Mouse (Mus musculus) yolk sac, embryonic 10.5 days (tissue): Measurements from ENCODE around the gene Prm1.
"Not testable (repeated sequence)": the region's sequence is repeated elsewhere in the genome, so short reads cannot be mapped to it uniquely, and the experiment has no call there.

Experiments
- DNase-seq: peaks from one replicate; pipeline ENCODE4 v3.0.0-alpha.2; 2017; ENCODE audit warnings: low spot score

The Prm1 gene

DNA sequence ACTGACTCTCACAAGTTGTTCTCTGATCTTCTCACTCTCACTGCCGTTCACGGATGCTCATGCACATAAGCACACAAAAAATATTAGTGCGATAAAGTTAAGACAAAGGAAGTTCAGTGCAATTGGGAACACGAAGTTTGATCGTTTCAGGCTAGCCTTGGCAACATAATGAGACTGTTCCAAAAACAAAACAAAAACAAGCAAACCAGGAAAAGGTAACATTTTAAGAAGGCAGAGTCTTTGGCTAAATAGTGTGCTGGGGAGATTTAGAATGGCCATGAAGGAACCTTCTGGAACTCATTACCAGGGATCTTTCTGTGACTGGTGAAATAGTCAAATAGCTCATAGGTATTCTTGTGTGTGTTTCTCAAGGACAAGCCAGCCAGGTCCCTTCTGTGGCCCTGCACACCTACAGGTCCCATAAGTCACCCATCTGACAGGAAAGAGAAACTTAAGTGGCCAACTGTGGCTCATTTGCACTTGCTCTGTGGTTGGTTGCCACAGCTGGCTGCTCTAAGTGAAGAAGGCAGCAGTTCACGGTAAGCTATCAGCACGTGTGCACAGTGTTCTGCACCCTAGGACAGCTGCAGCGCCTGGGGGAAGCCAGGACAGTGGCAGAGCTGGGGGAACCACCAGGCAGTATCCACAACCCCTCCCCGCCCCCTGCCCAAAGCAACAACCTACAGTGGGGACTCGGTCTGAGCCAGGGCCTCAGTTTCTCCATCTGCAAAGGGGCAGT is at the start of gene Prm1:
Gene Prm1 (minus strand): TSS at position 51 of the 739 bp plus-strand sequence.
- no peak for DNase-seq

DNA sequence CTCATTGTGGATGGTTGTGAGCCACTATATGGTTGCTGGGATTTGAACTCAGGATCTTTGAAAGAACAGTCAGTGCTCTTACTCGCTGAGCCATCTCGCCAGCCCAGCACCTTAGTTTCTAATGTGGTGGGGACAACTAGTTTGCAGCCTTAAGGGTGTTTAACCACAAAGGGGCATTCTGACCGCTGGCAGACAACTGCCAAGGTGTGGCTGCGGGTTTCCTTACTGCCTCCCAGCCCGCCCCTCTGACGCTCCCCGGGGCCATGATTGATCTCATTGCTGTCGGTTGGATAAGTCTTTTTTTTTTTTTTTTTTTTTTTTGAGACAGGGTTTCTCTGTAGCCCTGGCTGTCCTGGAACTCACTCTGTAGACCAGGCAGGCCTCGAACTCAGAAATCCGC is 46.6 kb upstream of the Prm1 start:
- DNase-seq = not testable (repeated sequence)

DNA sequence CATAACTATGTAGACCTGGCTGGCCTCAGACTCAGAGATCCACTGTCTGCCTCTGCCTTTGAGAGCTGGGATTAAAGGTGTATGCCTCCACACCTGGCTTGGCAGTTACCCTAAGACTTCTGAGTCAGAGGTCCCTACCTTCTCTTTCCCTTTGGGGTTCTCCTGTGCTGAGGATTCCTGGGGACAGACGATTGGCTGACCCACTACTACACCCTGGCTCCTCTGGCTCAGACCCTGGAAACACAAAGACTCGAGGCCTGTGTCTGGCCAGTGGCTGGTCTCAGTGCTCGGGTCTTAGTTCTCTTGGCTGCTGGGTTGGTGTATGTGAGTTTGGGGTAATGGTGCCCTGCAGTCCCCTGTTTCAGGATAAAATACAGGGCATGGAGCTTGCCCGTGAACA is 45.3 kb upstream of the Prm1 start:
- no peak for DNase-seq

DNA sequence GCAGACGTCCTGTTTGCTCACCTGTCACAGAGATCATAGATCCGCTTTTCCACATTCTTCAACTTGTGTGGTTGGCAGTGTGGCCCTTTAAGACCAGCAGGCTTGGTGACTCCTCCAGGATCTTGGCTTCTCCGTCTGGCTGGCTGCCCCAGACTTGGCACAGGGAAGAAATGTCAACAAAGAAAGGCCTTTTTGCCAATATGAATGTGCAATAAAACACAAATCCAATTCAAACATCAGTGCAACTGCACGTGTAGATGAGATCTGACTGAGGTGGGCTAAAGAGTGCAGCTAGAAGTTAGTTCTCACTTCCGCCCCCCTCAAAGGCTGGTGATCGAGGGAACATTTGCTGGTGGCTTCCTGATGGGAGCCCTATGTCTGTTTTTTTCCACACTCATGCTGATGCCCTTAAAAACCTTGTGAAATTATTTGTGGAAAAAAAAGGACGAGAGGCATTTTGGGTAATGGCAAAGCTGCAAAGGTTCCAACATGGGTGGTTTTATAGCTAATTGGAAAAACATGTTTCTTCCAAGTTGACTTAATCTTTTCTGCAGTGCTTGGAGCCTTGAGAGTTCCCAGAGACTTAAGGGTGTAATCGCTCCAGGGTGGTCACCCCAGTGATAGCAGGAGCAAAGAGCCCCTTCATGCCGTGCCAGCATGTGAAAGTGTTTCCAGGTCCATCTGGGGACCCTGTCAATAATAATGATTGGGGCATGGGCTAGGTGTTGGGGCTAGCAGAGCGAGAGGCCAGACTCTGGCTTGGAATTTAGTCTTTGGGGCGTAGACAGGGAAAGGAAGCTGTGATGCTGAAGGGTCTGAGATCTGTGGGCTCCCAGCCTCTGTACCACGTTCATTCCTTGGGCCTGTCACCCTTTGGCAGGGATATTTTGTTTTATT is 44.6 kb upstream of the Prm1 start:
- DNase-seq = no peak

DNA sequence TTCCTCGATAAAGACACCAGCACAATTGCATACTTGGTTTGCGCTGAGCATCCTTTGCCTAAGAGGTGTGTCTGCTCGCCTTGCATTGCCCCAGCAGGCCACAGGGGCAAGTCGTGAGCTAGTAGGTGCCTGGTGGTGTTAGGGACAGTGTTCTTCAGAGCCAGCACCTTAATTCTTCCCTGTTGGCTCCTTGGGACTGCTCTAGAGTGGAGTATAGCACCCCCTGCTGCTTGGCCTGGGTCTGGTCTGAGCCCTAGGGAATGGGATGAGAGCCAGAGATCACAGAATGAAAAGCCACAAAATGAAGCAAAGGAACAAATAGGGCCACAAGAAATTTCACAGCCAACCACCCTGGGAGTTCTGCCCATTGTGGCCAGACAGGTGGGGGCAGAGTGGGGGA is 40.9 kb upstream of the Prm1 start:
- DNase-seq = peak; percentile 36

DNA sequence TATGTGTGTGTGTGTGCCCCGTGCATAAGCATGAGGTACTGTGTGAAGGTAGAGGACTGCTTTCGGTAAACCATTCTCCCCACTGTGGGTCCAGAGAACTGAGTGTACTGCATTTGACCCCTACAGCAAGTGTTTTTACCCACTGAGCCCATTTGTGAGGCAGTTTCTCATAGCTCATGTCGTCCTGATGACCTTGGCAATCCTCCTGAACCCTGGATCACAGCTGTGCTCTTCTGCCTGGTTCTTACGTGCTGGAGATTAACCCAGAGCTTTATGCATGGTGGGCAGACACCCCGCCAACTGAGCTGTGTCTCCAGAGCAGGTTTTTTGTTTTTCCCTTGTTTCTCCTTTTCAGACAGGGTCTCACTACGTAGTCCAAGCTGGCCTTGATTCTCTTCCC is 40.3 kb upstream of the Prm1 start:
- no peak for DNase-seq

DNA sequence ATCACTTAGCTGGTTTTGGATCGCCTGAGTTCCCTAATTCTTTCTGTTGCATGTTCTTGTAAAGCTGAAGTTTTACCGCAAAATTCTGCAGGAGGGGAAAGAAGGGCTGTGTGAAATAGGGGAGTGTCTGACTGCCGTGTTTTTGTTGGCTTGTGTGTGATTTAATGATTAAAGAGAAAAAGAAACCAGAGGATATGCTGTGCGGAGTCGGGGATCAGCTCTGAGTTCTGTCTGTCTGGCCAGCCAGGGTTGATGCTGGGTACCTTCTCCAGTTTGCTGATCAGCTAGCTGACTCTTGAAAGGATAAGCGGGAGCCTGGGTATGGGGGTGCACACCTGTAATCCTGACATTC is 38.7 kb upstream of the Prm1 start:
- DNase-seq = no peak

DNA sequence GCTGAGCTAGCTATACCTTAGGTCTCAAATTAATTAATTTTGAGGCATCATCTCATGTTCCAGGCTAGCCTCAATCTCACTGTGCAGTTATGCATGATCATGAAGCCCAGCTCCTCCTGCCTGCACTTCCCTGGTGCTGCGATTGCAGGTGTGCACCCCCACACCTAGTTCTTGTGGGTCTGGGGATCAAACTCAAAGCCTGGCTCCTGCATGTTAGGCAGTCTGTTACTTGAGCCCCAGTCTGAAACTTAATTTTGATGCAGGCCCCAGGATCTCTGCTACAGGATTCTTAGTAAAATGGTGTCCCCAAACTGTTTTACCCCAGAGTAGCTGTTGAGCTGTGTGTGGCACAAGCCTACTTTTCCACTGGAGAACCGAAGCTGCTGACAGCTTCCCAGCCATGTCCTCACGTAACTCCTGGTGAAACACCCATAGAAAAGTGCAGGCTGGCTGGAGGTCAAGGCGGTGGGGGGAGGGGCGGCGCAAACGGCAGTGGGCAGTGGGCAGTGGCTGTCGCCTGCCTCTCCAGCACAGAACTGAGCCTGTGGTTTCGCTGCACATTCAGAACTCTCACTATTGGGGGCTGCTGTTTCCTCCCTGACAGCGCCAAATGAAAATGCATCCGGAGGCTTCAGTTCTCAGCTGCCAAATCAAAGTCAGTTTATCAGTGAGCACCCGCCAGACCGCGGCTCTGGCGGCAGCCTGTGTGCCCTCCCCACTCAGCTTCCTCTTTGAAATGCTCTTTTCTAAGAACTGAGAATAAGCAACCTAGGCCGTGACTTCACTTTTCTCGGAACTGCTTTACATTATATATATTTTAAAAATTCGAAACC is 38.1 kb upstream of the Prm1 start:
- DNase-seq = peak; percentile 56

DNA sequence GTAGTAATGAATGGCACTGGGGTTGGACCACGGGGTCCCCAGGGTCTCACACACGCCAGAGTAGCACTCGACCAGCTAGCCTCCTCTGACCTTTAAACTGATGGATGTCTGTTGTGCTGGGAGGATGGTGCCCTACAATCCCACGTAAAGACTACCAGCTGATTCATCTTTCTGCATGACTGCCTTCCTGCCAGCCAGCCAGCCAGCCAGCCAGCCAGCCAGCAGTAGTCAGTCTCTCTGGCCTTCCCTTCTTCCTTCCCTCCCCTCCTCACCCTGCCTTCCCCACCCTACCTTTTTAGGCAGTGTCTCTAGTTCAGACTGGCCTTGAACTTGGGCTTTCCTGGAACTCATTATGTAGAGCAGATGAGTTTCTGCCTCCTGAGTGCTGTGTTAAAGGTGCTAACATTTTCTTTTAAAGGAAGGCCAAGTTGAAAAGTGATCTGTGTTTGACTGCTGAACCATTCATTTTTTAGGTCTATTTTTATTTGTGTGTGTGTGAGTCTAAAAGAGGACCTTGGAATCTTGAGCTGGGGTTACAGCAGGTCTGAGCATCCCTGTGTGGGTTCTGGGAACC is 36.7 kb upstream of the Prm1 start:
- DNase-seq = no peak

DNA sequence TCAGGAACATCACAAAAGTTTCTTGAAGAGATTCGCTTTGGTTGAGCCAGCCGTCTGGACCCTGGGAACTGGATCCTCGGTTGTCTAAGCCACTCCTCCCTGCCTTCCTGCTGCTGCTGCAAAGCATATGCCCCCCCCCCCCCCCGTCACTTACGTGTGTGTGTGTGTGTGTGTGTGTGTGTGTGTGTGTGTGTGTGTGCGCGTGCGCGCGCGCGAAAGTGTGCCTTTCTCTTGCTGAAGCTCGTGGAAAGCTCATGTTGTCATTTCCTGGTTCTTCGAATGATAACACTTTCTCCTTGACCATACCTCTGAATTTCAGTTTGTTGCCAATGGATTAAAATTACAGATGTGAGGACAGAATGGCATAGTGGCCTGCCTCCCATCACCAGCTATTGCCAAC is 34.4 kb upstream of the Prm1 start:
- no peak for DNase-seq

DNA sequence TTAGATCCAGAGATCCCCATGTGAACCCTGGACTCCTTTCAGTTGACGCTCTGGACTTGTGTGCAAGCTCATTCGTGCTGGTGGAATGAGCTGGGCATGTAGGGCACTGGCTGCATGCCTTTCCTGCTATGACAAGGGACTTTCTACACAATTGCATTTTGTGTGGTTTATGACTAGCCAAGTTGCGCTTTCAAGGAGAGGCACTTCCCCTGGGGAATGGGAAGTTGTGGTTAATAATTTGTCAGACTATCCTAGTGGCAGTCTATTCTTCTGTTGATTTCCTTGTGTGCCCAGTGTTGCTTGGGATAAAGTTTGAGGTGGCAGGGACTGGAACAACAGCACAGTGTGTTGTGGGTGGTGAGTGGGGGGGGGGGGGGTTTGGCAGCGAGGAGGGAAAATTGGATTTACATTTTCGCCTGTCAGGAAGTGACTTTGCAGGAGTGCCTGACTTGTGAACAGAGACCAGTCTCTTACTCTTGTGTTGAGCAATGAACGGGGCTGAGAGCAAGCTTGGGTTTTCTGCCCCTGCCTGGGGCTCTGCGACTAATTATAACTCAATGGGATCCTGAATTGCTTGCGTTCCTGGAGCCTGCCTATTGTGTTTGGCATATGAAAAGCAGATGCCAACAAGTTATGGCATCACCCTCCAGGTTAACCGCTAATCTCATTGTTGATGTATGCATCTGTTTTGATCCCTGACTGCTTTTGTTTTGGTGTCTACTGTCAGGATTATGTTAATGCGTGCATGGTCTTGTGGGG is 33.0 kb upstream of the Prm1 start:
- peak; percentile 56 for DNase-seq

DNA sequence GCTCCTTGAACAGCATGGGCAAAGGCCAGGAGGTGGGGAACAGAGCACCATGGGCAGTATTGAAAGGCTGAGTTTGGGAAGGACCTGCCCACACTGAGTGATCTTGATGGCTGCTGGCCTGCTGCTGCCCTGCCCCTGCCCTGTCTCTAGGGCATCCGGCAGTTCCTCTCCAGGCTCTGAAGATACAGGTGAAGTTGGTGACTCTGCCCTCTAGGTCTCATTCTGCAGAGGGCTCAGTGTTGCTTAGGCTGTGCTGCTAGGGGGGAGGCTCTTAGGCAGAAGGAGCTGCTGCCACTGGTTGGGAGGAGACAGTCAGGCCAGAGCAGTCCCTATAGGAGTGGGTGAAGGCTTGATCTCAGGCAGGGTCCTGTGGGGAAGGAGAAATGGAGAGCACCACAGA is 32.3 kb upstream of the Prm1 start:
- no peak for DNase-seq

DNA sequence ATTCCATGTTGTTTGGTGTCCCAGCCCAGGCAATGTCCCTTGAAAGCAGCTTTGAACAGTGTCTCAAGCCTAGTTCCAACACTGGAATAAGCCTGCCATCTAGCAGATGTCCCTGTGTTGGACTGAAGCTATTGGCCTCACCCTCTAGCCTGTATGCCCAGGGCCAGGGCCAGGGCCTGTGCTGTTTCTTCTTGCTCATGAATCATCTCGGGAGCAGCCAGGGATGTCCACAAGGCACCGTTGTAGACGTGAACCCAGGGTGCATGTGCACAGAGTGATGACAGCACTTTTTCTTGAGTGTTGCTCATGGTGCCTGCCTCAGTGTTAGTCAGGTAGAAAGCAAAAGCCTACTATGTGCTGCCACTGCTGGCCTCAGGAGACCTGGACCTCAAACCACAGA is 31.6 kb upstream of the Prm1 start:
- DNase-seq = no peak

DNA sequence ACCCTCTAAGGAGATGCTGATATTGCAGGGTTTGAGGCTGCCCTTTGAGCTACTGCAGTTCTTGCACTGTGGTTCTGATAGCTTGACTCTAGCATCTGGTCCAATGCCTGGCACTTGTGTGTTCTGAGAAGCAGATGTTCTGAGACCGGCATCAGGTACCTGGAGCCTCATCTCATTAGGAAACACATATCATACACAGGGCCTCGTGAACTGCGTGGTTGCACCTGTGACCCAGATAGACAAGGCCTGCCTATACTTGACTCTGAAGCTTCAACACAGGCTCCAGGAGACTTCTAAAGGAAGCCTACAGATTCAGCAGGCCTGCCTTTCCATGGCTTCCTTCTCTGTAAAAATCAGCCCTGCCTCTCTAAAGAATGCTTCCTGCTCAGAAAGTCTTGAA is 30.7 kb upstream of the Prm1 start:
- no peak for DNase-seq

DNA sequence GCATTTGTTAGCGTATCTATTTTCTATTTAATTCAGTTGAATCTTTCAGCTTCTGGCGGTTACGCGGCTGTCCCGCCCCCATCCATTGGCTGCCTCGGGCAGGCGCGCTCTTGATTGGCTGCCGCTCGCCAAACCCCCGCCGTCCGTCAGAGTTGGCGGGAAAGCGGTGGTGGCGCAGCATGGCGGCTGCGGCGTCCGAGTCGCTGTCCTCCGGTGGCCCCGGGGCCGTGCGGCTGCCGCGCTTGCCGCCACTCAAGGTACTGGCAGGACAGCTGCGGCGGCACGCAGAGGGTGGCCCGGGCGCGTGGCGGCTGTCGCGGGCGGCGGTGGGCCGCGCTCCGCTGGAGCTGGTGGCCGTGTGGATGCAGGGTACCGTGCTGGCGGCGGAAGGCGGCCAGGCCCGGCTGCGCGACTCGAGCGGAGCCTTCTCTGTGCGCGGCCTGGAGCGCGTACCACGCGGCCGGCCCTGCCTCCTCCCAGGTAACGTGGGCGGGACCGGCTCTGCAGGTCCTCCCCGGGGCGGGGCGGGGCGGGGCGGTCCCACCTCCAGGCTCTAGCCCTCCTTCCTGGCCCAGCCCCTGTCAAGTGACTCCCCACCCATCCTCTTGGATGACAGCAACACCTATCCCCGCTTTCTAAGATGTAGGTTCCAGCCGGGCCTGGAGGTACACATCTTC is 29.4 kb upstream of the Prm1 start, which contains the start of gene Rmi2:
Gene Rmi2 (plus strand): TSS at position 149 of the 677 bp plus-strand sequence.
- peak; percentile 92 for DNase-seq

DNA sequence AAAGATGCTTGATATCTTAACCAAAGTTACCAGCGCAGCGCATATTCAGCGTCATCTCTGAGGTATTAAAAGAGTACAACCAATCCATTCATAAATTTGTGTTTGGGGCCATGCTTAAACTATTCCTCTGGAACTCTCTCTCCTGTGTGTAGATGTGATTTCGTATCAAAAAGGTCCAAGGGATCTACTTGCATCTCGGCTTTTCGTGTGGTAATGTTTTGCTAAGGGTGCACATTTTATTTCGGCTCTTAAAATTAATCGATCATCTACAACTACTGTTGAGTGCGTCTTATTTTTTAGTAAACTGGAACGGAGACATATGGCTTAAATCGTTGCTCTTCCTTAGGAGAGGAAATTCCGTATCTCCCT is 28.9 kb upstream of the Prm1 start:
- peak; percentile 20 for DNase-seq

DNA sequence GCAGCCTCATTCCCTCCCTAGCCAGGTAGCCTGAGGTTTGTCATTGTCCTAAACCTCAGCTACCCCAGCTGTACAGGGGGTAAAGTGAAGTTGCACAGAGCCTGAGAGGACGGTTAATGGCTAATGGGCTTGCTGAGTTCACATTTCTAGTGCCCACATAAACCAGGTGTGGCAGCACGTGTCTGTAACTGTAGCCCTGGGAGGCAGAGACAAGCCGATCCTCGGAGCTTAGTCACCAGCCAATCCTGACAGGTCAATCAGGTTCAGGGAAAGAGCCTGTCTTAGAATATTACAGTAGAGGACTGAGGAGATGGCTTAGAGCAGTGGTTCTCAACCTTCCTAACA is 22.8 kb upstream of the Prm1 start:
- DNase-seq = no peak

DNA sequence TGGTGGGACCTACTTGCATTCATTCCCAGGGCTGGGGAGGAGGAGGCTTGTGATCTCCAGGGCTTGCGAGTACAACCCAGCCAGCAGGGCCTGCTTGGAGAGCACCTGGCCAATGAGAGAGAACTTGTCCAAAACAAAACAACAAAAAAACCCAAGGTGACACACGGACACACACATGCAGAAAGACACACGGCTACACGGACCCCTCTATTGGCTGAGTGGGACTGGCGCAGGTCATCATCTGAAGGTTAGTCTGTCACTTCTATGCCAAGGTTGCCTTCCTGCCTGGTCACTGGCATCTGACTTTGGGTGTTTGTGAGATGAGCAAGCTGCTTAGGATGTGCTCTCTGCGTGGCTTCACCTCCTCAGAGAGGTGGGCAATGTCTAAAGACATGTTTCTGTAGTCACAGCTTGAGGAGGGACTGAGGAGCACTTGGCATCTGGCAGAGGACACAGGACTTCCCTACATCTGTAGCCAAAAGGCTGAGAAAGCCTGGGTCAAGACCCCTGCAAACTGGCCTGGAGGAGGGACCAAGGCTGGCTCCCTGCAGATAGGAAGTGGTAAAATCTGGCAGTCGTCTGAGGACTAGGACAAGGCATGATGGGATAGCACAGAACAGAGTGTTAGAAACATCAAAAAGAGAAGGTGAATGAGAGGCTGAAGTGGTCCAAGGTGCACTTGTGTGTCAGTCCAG is 22.3 kb upstream of the Prm1 start:
- DNase-seq = no peak

DNA sequence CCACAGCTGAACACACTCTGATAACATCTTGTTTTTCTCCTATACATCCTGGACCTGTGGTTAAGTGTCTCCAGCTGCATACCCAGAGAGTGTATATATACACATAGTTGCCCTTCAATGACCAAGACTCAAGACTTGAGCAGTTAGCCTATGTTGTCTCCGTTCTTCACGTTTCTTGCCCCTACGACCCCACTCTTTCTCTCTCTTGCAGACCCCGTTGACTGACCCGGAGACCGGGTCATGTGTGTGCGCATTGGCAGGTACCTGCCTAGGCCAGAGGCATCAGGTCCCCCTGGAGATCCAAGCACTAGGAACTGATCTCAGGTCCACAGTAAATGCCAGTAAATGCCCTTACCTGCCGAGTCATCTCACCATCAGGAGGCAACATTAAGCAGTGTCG is 21.6 kb upstream of the Prm1 start:
- DNase-seq = no peak

DNA sequence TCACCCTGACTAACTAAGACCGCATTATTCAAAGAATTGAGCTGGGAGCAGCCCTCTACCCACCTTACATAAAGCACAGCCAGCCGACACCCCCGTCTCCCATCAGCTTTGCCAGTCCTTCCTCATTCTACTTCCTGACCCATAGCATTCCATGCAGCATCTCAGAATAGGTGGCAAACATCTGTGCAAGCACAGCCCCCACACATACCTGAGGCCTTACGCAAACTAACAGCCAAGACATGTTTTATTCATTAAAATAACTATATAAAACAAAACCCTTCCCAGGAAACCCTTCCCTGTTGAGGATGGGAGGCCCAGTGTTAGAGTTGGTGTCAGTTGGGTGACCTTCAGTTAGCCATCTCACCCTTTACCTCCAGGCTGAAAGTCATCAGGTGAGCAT is 20.2 kb upstream of the Prm1 start:
- DNase-seq = no peak
